Mouse (Mus musculus) liver, adult 2 months (tissue): Measurements from ENCODE around the gene Kat2a.

Experiments used
- CTCF ChIP-seq: fragments of 200-500 bp; IDR thresholded peaks from 2 replicates; pipeline ENCODE4 v1.5.1; 2011; ENCODE audit warnings: low read depth, low read length, control low read depth
- POLR2A ChIP-seq: fragments of 200-500 bp; IDR thresholded peaks from 2 replicates; pipeline ENCODE4 v1.6.1; 2011; ENCODE audit warnings: low read length, control low read depth; ENCODE audit not compliant: insufficient read depth; ENCODE audit errors: extremely low read depth

- TF ChIP-seq CTCF = no peak
- TF ChIP-seq POLR2A = no peak
Observed at GRCm38 (mm10) chr11:100729976-100730375, 17.7 kb upstream of the Kat2a start.
